Mouse (Mus musculus) heart, postnatal 36 days (tissue): ENCODE data around the gene Chst15. TPM values are rescaled to one million over a fixed set of nuclear protein-coding genes. Genes with fewer than 3 reads are reported as not detected.
A peak's percentile ranks its signal among the peaks of the same experiment; 100 is the strongest.

ENCODE experiments used
- DNase-seq, 2 experiments: peaks; one replicate each; pipeline ENCODE4 v3.0.0; 2021 to 2022
- intact Hi-C: fragments of 180-260 bp; cut with DNase I; formaldehyde crosslinking; loops from one replicate; pipeline ENCODE4 v1.15.1; 2025
- total RNA-seq, 2 experiments: library from RNA; stranded (reverse); gene quantifications; 2 replicates each; pipeline ENCODE4 v1.2.3; 2021

The Chst15 gene
- total RNA-seq, 2 experiments from 2014 or later, result 8.3 to 9.2 TPM

DNA sequence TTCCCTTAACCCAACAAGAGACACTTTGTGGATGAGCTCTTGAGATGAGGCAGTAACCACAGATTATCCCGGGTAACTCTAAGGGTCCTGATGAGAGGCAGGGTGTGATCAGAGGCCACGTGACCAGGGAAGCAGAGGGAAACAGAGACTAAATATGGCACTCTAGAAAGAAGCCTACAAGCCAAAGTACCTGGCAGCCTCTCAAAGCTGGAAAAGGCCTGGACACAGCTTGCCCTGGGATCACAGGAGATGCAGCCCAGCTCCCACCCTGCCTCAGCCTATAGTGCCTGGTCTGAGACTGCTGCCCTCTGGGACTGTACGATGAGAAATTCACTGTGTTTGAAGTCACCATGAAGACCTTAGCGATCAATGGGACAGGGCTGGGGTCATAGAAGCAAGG, 83.3 kb downstream of the Chst15 start:
- intact Hi-C loops, result no loop called here
- DNase-seq, result no peak

DNA sequence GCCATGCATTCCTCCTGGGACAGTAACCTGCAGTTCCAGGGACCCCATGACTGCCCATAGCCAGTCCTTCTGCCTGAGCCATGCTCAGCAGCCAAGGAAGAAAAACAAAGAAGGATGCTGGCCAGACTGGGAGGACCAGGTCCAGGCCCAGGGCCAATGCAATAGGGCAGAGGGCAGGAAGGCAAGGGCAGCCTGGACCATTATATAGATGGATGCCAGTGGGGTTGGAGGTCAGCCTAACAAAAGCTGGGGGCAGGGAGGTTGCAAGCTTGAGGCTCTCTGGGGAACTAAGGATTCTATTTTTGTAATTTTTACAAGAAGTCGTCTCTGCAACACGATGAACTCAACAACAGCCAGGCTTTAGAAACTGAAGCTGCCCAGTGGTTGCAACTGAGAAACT, 84.1 kb downstream of the Chst15 start:
- no peak for DNase-seq
- intact Hi-C loops, result no loop called here

DNA sequence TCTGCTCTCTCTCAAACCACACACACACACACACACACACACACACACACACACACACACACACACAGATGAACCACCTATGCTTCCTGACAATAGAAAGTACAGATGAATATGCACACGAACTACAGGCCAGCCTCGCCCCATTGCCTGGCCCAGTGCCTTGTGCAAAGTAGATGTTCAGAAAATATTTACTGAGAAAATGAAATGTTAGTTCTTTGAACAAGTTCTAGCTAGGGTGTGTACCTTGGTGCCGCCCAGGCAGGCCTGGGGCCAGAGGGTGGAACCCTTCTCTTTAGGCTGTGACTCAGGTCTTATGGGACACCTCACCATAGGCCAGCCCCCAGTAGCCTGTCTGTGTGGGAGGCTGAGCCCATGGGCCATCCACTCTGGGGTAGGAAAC, 85.6 kb downstream of the Chst15 start:
- intact Hi-C loops, result no loop called here

DNA sequence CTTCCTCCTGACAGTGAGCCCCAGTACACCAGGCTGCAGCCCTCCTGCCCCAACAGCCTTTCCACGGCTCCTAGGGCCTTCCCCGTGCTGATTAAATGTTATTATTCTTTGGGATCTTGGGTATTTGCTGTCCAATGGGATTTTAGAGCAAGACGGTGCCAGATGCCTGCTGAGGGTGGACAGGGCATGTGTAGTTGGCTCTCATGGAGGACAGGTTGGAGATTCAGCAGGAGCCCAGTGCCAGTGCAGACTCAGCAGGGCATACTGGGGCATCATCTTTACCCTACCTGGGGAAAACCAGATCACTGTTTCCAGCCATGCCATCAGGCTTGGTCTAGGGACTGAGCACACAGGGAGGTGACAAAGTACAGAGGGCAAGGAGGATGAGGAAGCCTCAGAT, 86.1 kb downstream of the Chst15 start:
- intact Hi-C loops, result no loop called here
- DNase-seq, result no peak

More for the DNA sequence above, 85.6 kb downstream of the Chst15 start:
- no peak for DNase-seq

DNA sequence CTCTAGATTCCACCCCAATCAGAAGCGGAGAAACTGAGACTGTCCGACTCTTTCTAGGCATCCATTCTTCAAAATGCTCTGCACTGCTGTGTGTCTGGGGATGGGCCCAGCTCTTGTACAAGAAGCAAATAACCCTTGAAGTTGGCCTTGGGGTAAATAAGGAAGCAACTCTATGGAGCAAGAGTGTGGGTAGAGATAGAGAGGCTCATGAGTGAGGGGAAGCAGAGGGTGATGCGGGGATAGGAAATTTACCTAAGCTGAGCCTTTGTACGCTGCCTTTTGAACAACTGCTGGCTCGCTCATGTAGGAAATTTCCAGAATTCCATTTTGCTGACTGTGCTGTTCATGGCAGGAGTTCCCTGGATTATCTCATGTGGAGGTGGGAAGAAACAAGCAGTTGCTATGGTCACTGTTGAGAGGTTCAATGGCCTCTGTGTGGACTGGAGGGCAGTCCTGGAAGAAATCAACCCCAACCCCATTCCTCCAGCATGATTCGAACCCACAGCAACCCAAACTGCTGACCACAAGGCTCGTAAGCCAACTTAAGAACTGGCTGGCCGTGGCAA, 89.9 kb downstream of the Chst15 start:
- intact Hi-C loops, result loop anchor here (2.0 kb wide), 1 partner anchor 90 kb away; the partner anchor contains the start of gene Chst15
- no peak for DNase-seq

DNA sequence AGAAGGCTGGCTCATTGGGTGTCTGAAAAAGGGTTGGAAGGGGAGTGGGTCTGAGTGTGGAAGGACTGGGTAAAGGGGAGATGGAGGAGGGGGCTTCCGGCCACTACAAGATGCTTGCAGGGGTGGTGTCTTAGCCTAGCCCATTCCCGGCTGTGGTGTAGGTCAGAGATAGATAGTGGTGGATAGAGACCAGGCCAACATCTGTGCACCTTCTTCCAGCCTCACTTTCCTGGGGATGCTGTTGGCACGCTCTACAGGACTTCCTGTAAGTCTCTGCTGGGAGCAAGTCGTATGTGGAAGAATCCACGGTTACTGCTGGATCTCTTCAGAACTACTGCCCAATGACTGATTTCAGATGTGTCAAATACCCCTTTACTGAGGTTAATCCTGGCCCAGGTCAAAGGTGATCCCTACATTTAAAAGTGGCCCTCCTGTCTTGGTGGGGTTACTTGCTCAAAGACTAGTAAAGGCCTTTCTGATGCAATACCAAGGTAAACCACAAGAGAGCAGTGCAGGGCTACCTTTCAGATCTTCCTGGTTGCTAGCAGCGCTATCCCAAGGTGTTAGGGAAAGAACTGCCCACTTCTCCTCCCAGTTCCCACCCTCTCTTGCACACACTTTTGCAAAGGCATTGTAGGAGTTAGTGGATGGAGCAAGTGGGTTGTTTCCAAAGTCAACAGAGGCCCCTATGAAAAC, 90.5 kb downstream of the Chst15 start:
- DNase-seq, result peak; percentile 86 to 87
- intact Hi-C loops, result loop anchor here (1.0 to 2.0 kb wide), 5 partner anchors 90 to 412 kb away; partner anchors contain the start of gene Chst15

DNA sequence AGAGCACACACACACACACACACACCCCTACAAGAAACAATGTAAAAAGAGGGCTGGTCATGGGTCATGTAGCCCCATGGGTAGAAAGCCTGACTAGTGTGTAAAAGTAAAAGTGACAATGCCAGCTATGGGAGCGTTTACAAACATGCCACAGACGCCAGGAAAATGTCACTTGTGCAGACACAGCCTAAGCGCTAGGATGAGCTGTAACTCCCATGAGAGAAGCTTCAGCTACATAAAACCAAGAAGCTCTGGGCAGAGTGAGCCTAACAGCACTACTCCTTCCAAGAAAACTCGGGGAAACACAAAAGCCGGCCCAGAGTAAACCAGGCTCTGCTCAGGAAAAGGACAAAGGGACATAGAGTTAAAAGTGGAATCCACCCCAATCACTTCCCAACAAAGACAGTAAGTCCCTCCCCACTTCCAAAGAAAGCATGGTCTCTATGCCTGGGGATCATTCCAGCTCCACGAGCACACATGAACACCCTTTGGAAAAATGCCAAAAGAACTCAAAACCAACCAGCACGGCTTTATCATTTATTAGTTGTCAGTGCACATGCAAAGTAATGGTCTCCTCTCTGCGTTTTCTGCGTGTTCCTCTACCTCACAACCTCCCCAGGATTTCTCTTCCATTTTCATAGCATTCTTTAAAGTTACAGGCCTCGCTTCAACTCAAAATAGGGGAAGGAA, 93.4 kb downstream of the Chst15 start:
- no peak for DNase-seq
- intact Hi-C loops, result no loop called here

DNA sequence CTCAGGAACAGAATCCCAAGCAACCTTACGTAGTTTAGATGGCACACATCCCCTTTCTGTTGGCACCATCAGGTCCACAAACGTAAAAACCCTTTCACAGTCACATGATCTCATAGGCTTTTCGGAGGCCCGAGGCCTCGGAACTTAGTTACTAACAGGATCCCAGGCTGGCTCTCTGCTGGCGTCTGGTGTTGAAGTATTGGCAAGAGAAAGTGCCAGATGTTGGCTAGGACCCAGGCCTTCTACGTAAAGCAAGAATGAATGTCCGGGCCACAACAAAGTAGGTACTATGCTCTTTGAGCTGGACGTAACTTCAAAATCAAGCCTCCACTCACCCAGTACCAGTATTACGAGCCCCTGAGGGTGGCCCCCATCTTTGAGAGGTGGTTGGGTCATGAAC, 103.0 kb downstream of the Chst15 start:
- DNase-seq, result no peak
- intact Hi-C loops, result loop anchor here (5.0 kb wide), 1 partner anchor 672 kb away; the partner anchor contains the start of gene Hmx3

DNA sequence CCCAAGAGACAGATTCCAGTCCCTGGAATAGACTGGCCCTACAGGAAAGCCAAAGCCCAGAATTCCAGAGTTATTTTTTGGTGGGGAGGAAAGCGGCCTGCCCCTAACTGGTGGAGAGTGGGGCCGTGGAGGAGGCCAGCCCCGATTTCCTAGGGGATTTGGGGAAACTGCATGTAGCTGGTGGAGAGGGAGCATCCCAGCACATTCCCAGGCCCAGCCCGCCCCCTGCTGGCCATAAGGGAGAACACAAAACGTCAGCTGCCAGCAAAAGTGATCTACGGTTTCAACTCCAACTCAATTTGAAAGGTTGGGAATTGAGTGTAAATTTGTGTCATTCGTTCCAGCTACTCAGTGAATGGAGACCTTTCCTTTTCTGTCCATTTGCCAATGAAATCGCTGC, 103.6 kb downstream of the Chst15 start:
- DNase-seq, result peak; percentile 71 to 79
- intact Hi-C loops, result loop anchor here (1.0 to 5.0 kb wide), 2 partner anchors 314 to 671 kb away; partner anchors contain the start of gene Hmx3

DNA sequence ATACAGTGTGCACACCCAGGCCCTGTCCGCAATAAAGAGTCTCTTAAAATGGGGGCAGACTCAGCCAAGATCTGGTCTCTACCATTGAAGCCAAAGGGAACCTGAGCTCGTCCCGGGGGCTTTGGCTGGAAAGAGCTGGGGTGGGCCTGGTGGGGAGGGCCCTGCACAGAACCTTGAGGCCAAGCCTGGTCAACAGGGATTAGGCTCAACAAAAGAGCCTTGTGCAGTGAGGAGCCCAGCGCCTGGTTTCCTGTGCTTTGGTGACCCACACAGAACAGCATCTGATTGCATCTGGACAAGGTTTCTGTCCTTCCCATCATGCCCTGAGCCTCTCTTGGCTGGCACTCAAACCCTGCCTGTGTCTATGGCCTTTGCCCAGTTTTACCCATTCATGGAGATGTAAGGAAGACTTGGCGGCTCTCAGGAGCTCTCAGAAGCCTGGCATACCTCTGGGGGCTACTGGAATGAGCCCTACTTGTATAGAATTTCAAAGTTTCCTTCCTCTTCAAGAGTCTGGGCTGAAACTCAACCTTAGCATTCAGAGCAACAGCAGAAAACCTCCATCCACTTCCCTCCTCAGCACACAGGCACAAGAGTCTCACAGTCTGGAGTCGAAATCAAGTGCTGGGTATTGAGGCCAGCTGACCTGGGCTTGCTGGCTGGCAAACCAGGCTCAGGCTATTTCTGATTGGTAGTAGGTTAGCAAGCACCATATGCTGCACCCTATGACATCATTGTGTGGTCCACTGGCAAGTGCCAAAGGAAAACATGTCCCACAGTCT, 104.9 kb downstream of the Chst15 start:
- intact Hi-C loops, result loop anchor here (5.0 kb wide), 1 partner anchor 670 kb away; the partner anchor contains the start of gene Hmx3
- no peak for DNase-seq

DNA sequence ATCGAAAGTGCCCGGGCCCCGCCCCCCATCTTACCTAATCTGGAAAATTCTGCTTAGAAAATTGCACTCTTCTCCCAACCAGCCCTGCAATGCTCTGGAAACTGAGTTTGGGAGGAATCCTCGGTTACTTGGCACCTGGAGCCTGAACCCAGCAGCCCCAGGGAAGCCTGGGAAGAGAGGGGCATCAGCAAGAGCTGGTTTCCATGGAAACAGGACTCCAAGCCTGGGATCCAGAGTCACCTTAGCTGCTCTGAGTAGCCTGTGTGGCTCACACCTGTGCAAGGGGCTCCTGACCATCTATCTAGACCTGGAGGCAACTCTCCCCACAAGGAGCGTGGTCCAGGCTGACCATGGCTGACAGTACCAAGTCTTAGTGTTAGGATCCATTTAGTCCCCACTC, 106.4 kb downstream of the Chst15 start:
- DNase-seq, result no peak
- intact Hi-C loops, result loop anchor here (5.0 kb wide), 1 partner anchor 668 kb away; the partner anchor contains the start of gene Hmx3

DNA sequence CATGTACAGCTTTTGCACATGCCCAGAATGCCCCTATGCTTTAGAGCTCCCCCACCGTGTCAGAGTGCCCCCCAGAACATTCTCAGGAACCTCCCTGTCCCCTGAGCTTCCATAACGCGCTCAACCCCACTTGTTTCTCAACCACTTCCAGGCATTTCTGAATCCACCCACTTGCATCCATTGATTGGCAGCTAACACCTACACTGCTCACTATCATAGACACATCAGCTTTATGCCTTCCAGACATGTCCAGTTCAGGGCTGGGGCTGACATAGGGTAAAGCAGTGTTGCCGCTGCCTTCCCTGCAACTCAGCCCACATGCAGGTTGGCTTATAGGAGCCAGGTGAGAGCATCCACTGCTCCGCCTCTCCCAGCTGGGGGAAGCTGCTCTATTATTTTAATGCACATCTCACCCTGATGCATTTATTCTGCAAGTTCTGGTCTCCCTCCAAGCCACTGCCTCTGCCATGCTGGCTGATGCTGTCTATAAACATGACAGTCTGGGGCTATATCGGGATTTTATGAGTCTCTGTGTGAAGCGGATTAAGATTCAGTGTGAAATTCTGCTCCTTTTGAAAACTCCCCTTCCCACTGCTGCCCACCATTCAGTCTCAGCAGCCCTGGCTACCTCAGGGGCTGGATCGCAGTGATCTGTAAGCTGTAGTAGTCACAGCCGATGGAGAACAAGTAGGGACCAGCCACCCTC, 107.9 kb downstream of the Chst15 start:
- intact Hi-C loops, result no loop called here

DNA sequence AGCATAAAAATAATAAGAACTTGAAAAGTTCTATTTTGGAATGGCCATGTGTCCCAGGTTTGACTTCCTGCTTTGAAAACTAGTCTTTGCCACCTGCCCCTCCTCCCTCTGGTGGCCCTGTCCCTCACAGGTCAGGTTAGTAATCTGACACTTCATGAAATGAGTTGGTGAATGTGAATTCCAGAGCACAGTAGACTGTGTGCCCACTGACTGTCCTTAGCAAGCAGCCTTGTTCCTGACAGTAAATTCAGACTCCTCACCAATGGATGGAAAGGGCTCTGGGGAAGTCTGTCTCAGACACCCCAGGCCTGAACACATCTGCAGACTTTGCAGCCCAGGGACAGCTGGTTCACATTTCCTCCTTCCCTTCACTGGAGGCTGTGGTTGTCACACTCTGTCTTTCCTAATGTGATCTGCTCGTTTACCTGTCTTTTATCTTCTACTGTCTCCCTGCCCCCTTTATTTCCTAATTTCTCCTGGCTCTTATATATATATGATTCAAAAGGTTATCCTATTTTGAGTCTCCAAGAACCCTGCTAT, 112.9 kb downstream of the Chst15 start:
- no peak for DNase-seq
- intact Hi-C loops, result no loop called here

More for the DNA sequence above, 107.9 kb downstream of the Chst15 start:
- DNase-seq, result no peak

DNA sequence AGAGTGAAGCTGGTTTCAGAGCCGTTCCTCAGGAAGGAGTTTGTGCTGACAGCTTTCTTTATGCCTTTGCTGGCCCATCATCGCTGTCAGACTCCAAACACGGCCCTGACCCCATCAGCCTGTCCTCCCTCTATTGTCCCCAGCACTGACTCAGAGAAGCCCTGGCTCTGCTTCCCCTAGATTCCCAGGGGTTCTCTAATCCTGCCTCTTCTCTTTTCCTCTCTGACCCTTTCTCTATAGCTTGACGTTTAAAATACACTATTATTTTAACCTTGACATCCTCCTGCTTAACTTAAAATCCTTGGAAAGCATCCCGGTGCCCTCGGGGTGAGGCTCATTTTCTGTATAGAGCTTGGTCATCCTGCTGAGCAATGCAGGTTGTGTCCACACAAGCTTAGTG, 117.3 kb downstream of the Chst15 start:
- intact Hi-C loops, result no loop called here
- DNase-seq, result no peak

DNA sequence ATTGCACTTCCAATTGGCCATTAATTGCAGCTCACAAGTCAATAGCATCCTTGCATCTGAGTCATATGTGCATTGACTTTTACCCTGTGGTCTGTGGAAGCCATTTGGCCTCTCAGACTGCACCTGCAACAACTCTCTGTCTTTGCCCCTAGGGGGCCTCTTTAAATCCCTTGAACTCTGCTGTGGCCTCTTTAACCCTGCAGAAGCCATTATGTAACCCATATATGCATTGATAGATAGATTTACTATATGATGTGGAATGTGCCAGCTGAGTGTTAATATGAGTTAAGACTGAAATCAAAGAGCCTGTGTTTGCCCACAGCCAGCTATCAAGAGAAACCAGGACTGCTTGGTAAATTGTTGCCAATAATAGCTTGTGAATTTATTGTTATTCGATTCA, 118.2 kb downstream of the Chst15 start:
- no peak for DNase-seq
- intact Hi-C loops, result no loop called here

DNA sequence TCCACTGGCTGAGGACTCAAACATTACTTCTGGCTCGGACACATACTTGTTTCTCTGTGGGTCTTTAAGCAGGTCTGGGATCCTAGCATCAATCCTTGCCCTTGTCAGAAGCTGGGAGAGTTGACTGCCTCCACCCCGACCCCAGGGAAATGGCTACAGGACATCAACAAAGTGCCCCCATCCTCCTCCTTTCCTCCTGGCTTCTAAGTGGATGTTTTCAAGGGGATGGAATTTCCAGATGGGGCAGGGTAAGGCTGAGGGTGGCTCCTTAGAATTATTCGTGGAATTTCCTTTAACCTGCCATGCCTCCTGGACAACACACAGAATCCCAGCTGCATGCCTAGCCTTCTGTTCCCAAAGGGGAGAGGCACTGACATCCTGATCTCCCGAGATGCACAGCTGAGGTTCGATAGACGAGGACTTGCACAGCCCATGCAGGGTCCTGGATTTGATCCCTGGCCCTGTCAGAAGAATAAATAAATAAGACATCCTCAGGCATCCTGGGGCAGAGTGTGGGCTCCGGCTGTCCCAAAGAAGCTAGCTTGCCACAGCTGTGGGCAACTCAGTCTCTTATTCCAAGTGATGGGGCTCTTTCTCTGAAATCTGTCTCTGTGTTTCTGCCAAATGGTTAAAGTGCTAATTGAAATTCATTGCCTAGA, 119.1 kb downstream of the Chst15 start:
- DNase-seq, result no peak
- intact Hi-C loops, result no loop called here

DNA sequence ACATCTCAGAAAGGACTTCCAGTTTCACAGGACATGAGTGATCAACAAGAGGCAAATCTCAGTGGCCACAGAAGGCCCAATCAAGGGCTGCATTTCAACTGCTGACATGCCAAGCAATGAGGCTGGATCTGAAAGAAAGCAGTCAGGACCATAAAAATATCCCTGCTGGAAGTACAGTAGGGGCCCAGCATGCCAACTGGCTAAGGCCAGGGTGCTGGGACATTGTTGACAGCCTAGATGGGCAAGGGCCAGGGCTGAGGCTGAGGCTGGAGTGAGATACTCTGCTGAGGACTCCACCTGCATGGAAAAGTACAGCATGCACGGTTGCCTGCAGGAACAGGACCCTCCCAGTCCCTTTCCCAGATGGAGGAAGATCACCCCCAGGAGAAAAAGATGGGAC, 120.4 kb downstream of the Chst15 start:
- peak; percentile 52 to 60 for DNase-seq
- intact Hi-C loops, result no loop called here

DNA sequence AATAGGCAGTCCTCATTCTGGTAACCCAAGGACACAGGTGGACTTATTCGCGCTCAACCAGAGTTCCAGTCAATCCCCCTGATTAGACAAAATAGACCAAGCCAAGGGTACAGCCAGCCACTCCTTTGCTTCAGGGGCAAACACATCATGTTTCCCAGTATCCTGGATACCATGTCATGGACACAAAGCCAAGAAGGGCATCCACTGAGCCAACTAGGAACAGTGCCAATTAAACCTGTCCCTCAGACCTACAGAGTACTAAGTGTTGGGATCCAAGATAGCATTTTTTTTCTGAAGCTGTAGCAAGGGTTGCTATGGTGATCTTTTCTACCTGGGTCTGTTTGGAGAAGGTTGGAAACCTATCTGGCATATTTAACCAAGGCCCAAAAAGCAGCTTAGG, 123.4 kb downstream of the Chst15 start:
- DNase-seq, result peak; percentile 12 to 25
- intact Hi-C loops, result no loop called here

DNA sequence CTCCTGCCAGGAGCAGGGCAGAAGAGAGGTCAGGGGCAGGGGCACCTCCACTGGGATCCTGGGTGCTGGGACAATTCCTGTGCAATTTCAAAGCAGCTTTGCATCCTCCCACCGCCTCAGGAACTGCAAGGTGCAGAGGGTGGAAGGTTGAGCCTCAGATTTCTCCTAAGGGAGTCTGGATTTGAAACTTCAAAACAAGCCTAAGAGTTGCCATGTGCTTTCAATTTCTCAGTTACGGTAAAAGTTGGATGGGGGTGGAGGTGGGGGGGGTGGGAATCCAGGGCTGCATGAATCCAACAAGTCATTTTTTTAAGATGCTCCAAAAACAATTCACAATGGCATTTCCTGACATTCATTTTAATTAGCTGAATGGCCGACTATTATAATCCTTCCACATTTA, 129.6 kb downstream of the Chst15 start:
- intact Hi-C loops, result no loop called here
- DNase-seq, result no peak
